Mouse (Mus musculus) retina, embryonic 14.5 days (tissue): Measurements from ENCODE around the gene Saa3.
A peak's percentile ranks its signal among the peaks of the same experiment; 100 is the strongest.
"Not testable (repeated sequence)": the region's sequence is repeated elsewhere in the genome, so short reads cannot be mapped to it uniquely, and the experiment has no call there.

Experiments
- DNase-seq: peaks from one replicate; pipeline ENCODE4 v3.0.0-alpha.2; 2015; ENCODE audit warnings: low spot score

Gene Saa3

GRCm38 (mm10) chr7:46712250-46712649 is 3.2 kb downstream of the Saa3 start:
- DNase-seq = no peak

GRCm38 (mm10) chr7:46710390-46710844 is 5.1 kb downstream of the Saa3 start, which contains the start of gene Saal1:
Gene Saal1 (minus strand): TSS chr7:46710680.
- peak; percentile 99 for DNase-seq

- no peak for DNase-seq
These were observed 14.9 kb downstream of the Saa3 start for GRCm38 (mm10) chr7:46700521-46701025.

- no peak for DNase-seq
These were observed 18.7 kb downstream of the Saa3 start for GRCm38 (mm10) chr7:46696754-46697153.

GRCm38 (mm10) chr7:46686827-46687226 is 28.7 kb downstream of the Saa3 start:
- no peak for DNase-seq

- no peak for DNase-seq
These were observed 34.8 kb downstream of the Saa3 start for GRCm38 (mm10) chr7:46680732-46681131.

- not testable (repeated sequence) for DNase-seq
These were observed 36.5 kb downstream of the Saa3 start for GRCm38 (mm10) chr7:46679044-46679443.

GRCm38 (mm10) chr7:46678417-46678816 is 37.1 kb downstream of the Saa3 start:
- no peak for DNase-seq

GRCm38 (mm10) chr7:46676808-46677360 is 38.6 kb downstream of the Saa3 start:
- no peak for DNase-seq

- DNase-seq = no peak
These were observed 39.6 kb downstream of the Saa3 start for GRCm38 (mm10) chr7:46675886-46676285.

- no peak for DNase-seq
These were observed 40.4 kb downstream of the Saa3 start for GRCm38 (mm10) chr7:46675061-46675460.

- DNase-seq = no peak
These were observed 43.3 kb downstream of the Saa3 start, which contains the start of gene Tph1 for GRCm38 (mm10) chr7:46672160-46672672. Gene Tph1 (minus strand): TSS chr7:46672537.

- peak; percentile 61 for DNase-seq
These were observed 48.2 kb downstream of the Saa3 start for GRCm38 (mm10) chr7:46667256-46667655.

GRCm38 (mm10) chr7:46665236-46665635 is 50.3 kb downstream of the Saa3 start:
- DNase-seq = peak; percentile 71
